Mouse (Mus musculus) frontal cortex, adult (tissue): ENCODE data around the gene Ikzf1.

Source experiments
- ATAC-seq: cut with Nextera tagmentation; 2 replicates; pipeline ENCODE4 v1.9.2; 2017; ENCODE audit warnings: mild to moderate bottlenecking, moderate library complexity, mixed read lengths; ENCODE audit not compliant: low TSS enrichment

Gene Ikzf1

GRCm38 (mm10) chr11:11766736-11767135 lies 81.9 kb downstream of the Ikzf1 start:
- ATAC-seq: no peak

- ATAC-seq: no peak
Observed at GRCm38 (mm10) chr11:11768057-11768456, 83.3 kb downstream of the Ikzf1 start.

- no peak for ATAC-seq
Observed at GRCm38 (mm10) chr11:11769281-11769680, 84.5 kb downstream of the Ikzf1 start.

DNA sequence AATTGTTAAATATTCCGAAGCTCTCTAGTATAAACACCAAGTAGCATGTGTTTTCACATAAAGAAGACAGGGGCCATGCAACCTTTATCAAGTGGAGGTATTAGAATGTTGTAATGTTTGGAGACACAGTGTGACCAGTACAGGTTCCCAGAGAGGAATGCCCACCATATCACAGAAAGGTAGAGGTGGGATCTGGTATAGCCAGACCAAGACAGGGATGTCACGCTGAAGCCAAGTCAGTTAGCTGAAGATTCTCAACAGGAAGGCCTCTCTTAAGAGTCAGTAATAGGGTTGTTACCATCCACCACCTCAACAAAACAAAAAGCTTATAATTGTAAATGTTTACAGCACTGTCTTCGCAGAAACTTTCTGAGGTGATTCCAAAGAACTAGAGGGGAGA lies 85.9 kb downstream of the Ikzf1 start:
- no peak for ATAC-seq

- ATAC-seq: no peak
Observed at GRCm38 (mm10) chr11:11772196-11772595, 87.4 kb downstream of the Ikzf1 start.

DNA sequence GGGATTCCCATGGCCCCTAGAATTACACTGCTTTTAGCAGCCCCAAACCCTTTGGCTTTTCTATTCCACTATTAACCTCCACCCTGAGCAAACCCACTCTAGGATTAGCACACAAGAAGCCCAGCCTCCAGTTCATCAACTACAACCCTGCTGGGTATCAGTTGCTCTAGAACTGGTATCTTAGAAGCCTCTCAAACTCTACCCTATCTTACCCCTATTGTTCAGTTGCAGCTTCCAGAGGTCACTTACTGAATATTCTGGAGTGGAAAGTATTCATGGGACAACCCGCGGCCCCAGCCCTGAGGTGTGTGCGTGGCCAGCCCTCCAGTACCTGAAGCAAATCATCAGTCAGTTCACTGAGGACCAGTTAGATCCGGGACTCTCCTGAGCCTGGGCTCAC lies 89.6 kb downstream of the Ikzf1 start:
- ATAC-seq: no peak

DNA sequence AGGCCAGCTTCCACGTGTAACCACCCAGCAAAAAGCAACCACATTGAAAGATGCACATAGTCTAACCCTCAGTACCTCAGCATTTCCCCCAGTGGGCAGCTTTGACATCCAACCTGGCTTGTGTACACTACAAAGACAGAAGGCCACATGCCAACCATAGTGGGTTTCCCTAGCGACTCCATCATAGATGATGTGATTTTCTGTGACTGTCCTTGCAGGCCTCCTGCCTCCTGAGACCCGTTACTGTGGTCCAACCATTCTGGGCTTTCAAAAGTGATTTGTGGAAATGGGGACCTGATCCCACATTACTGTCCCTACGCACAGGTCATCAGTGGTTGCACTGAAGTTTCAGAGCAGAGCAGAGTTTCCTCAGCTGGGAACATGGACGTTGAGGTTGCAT lies 90.1 kb downstream of the Ikzf1 start:
- no peak for ATAC-seq

- ATAC-seq: no peak
Observed at GRCm38 (mm10) chr11:11776071-11776821, 91.4 kb downstream of the Ikzf1 start.

GRCm38 (mm10) chr11:11776822-11777174 lies 92.0 kb downstream of the Ikzf1 start:
- no peak for ATAC-seq

DNA sequence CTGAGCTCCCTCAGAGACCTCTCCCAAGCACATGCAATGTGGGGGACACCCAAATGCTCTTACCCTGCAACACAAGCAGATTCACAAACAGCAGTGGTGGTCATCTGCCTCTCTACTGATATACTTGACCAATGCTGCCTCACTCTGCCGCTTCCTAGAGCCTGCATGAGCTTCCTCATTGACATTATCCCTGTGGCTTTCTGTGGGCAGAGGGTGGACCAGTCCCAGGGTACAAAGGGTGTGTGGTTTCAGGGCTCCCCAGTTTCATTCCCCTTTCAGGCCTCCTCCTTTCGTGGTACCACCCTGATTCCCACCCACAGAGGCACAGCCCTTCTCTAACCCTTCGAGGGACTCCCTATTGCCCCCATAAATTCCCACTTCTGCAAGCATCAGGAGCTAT lies 92.4 kb downstream of the Ikzf1 start:
- ATAC-seq: no peak

- no peak for ATAC-seq
Observed at GRCm38 (mm10) chr11:11777796-11778195, 93.0 kb downstream of the Ikzf1 start.

GRCm38 (mm10) chr11:11778345-11778744 lies 93.5 kb downstream of the Ikzf1 start:
- peak; percentile 82 for ATAC-seq

DNA sequence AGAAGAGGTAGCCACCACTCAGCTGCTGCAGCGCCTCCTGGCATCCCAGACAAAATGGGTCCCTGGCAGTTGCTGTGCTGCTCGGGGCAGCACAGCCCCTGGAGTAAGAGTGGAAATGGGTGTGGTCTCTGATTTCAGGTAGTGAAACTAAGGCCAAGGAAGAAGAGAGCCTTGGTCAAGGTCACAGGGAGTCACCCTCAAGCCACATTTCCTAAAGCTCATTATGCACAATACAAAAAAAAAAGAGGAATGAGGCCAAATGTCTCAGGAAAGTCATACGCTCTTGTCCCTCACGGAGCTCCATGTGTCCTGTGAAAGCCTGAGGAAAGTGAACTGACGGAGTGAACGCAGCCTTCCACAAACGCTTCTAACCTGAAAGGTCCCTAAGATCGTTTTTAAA lies 96.9 kb downstream of the Ikzf1 start:
- ATAC-seq: no peak

DNA sequence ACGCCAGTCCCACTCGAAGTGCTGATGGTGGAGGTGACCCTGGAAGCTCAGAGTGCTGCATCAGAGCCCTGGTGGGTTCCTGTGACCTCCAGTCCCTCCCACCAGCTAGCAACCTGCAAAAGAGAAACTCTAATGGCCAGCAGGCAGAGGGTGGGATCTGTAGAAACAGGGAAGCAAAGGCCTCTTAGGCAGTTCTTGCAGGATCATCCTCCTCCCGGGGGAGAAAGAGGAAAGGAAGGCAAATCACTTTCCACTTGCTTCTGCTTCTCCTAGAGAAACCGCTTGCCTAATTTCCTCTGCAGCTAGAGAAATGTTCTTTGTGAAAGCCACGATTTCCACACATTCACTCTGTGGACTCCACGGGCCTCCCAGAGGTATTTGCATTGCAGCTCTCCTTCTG lies 100.7 kb downstream of the Ikzf1 start:
- ATAC-seq: no peak

- ATAC-seq: peak; percentile 99
Observed at GRCm38 (mm10) chr11:11788521-11788974, 103.7 kb downstream of the Ikzf1 start.

- ATAC-seq: no peak
Observed at GRCm38 (mm10) chr11:11794626-11795025, 109.8 kb downstream of the Ikzf1 start.

- no peak for ATAC-seq
Observed at GRCm38 (mm10) chr11:11798690-11799089, 113.9 kb downstream of the Ikzf1 start.

- ATAC-seq: no peak
Observed at GRCm38 (mm10) chr11:11800304-11800703, 115.5 kb downstream of the Ikzf1 start.

DNA sequence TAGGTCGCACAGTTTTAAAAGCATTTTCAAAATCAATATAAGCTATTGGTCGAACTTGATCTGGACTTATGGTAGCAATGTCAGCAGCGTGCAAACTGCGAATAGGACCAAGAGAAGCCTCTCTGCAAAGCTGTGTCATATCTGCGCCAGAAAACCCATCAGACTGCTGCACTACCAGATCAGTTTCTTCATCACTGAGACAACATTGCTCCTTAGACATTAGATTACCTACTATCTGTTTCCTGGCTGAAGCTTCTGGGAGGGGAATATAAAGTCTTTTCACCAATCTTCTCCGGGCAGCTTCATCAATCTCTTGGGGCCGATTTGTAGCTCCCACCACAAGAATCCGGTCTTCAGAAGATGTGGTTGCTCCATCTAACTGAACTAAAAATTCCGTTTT lies 116.3 kb downstream of the Ikzf1 start:
- no peak for ATAC-seq

GRCm38 (mm10) chr11:11804421-11804820 lies 119.6 kb downstream of the Ikzf1 start:
- no peak for ATAC-seq

DNA sequence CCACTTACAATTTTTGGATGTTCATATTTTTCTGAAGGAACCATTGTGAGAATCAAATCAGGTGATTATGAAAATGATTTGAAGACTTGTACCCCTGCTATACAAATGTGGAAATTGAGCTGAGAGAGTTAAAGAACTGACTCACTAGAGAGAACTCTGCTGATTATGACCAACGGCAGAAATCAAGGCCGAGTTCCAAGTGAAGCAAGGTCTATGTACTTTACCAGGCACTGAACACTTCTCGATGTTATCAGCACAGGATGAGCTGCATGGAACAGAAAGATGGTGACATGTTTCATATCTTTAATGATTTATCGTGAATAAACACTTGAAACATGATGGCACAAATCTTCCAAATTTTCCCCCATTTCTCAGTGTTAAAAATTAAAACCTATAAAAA lies 121.1 kb downstream of the Ikzf1 start:
- ATAC-seq: no peak

GRCm38 (mm10) chr11:11808035-11808819 lies 123.4 kb downstream of the Ikzf1 start:
- no peak for ATAC-seq

GRCm38 (mm10) chr11:11808820-11809403 lies 124.1 kb downstream of the Ikzf1 start, which contains the start of gene Fignl1:
TSS of gene Fignl1 (minus strand) at chr11:11808962.
- peak; percentile 98 for ATAC-seq
